Mouse (Mus musculus): ENCODE data around the gene Galnt16.

Gene Galnt16

GRCm38 (mm10) chr12:80598756-80599155 is 80.7 kb downstream of the Galnt16 start:
- DNase-seq (ENCODE audit: low spot score): peak; percentile 12

- DNase-seq (ENCODE audit: low spot score): no peak
These were observed 83.7 kb downstream of the Galnt16 start for GRCm38 (mm10) chr12:80601597-80602269.

GRCm38 (mm10) chr12:80602432-80602831 is 84.4 kb downstream of the Galnt16 start:
- no peak for DNase-seq (ENCODE audit: low spot score)

GRCm38 (mm10) chr12:80603566-80603965 is 85.5 kb downstream of the Galnt16 start:
- DNase-seq (ENCODE audit: low spot score): no peak

GRCm38 (mm10) chr12:80604218-80604617 is 86.1 kb downstream of the Galnt16 start:
- DNase-seq (ENCODE audit: low spot score): no peak

GRCm38 (mm10) chr12:80608576-80608975 is 90.5 kb downstream of the Galnt16 start:
- DNase-seq (ENCODE audit: low spot score): no peak

- DNase-seq (ENCODE audit: low spot score): no peak
These were observed 91.9 kb downstream of the Galnt16 start for GRCm38 (mm10) chr12:80609928-80610327.

- DNase-seq (ENCODE audit: low spot score): no peak
These were observed 94.2 kb downstream of the Galnt16 start for GRCm38 (mm10) chr12:80612113-80612791.

- DNase-seq (ENCODE audit: low spot score): no peak
These were observed 97.5 kb downstream of the Galnt16 start for GRCm38 (mm10) chr12:80615371-80616257.

- no peak for DNase-seq (ENCODE audit: low spot score)
These were observed 102.4 kb downstream of the Galnt16 start for GRCm38 (mm10) chr12:80620501-80620900.

- no peak for DNase-seq (ENCODE audit: low spot score)
These were observed 113.7 kb downstream of the Galnt16 start for GRCm38 (mm10) chr12:80631790-80632189.

- DNase-seq (ENCODE audit: low spot score): peak; percentile 47
These were observed 124.9 kb downstream of the Galnt16 start for GRCm38 (mm10) chr12:80642725-80643692.

- DNase-seq (ENCODE audit: low spot score): peak; percentile 86
These were observed 125.8 kb downstream of the Galnt16 start, which contains the start of the genes Slc39a9 and Erh for GRCm38 (mm10) chr12:80643693-80644505. Slc39a9 (plus strand) TSS chr12:80643883. Erh (minus strand) TSS chr12:80644341.

GRCm38 (mm10) chr12:80644506-80644868 is 126.4 kb downstream of the Galnt16 start:
- DNase-seq (ENCODE audit: low spot score): no peak

- no peak for DNase-seq (ENCODE audit: low spot score)
These were observed 128.3 kb downstream of the Galnt16 start for GRCm38 (mm10) chr12:80646377-80646776.

GRCm38 (mm10) chr12:80653951-80654658 is 136.0 kb downstream of the Galnt16 start:
- peak; percentile 28 for DNase-seq (ENCODE audit: low spot score)

- no peak for DNase-seq (ENCODE audit: low spot score)
These were observed 136.6 kb downstream of the Galnt16 start for GRCm38 (mm10) chr12:80654659-80655025.

GRCm38 (mm10) chr12:80658661-80659060 is 140.6 kb downstream of the Galnt16 start:
- no peak for DNase-seq (ENCODE audit: low spot score)

- DNase-seq (ENCODE audit: low spot score): no peak
These were observed 144.2 kb downstream of the Galnt16 start for GRCm38 (mm10) chr12:80662322-80662721.

GRCm38 (mm10) chr12:80663935-80664334 is 145.9 kb downstream of the Galnt16 start:
- DNase-seq (ENCODE audit: low spot score): no peak
